Mouse (Mus musculus) lung, postnatal 0 days (tissue): Measurements from ENCODE around the gene 1700017B05Rik.

Experiments used
- CTCF ChIP-seq: IDR thresholded peaks from 2 replicates; pipeline ENCODE4 v1.5.1; 2016; ENCODE audit warnings: antibody characterized with exemption, mild to moderate bottlenecking
- EP300 ChIP-seq: IDR thresholded peaks from 2 replicates; pipeline ENCODE4 v1.6.1; 2016; ENCODE audit warnings: antibody characterized with exemption, mild to moderate bottlenecking, control low read depth

- TF ChIP-seq CTCF (no peak), EP300 (no peak)
These were observed 26.2 kb downstream of the 1700017B05Rik start, which contains the start of gene Trcg1 for GRCm38 (mm10) chr9:57236256-57236655.
